Mouse (Mus musculus) spleen, postnatal 10 days (tissue): ENCODE measurements around the gene Draxin.
A peak's percentile ranks its signal among the peaks of the same experiment; 100 is the strongest.

ENCODE experiments used
- DNase-seq, 2 experiments: peaks; one replicate each; pipeline ENCODE4 v3.0.0; 2021 to 2022; ENCODE audit warnings: low spot score in 2 of 2

The Draxin gene

DNA sequence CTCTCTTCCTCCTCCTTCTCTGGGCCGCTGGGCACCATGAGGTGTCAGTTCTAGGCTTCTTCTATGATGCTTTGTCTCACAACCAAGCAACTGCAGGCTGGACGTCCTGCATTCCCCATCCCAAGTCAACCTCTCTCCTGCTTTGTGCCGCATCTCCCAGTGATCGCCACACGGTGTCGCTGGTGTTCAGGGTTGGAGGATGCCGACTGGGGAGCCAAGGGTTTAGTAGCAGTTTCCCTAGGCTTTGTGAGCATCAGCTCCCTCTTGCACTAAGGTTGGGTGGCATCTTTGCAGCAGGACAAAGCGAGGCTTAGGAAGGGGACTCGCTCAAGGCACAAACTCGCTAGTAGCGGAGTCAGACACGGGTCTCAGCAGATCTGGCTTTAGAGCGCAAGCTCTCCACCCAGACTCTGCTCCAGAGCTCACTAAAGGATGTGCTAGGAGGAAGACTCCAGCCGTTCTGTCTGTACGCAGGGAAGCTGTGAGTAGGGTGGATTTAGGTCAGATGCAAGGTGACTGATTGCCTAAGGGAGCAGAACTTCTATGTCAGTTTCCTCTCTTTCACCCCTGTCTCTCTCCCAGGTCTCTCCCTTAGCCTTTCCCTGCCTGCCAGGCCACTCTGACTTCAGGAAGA, 15.6 kb downstream of the Draxin start:
- DNase-seq: peak; percentile 60 to 86

DNA sequence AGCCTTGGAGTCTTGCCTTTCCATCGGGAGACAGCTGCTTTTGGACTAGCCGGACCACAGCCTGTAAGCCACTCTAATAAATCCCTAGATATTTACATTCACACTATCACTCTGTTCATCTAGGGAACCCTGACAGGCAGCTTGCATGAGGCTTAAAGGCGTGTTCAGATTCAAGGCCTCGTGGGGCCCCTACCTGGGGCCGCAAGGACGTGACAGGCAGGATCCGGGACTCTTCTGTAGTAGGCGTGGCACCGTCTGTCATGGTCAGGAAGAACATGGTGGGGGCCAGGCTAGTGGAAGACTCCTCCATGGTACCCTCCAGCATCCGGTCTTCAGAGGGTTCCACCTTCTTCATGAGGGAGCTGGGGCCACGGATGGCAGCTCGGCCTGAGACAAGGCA, 18.0 kb downstream of the Draxin start:
- no peak for DNase-seq

DNA sequence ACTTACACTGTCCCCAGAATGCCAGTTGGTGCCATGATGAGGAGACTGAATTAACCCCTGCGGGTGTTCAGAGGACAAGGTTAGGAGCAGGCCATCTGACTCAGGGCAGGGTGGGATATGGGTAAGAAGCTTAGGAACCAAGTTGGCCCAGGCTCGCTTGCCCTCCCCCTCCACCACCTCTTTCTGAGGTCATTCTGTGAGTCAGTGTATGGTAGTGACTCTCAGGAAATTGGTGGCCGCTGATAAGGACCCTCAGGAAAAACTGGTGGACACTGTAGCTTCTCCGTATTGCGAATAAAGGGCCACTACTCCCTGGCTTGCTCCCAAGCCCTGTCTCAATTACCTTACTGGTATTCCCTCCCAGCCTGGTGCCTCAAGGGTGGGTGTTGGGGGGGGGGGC, 21.3 kb downstream of the Draxin start:
- no peak for DNase-seq

DNA sequence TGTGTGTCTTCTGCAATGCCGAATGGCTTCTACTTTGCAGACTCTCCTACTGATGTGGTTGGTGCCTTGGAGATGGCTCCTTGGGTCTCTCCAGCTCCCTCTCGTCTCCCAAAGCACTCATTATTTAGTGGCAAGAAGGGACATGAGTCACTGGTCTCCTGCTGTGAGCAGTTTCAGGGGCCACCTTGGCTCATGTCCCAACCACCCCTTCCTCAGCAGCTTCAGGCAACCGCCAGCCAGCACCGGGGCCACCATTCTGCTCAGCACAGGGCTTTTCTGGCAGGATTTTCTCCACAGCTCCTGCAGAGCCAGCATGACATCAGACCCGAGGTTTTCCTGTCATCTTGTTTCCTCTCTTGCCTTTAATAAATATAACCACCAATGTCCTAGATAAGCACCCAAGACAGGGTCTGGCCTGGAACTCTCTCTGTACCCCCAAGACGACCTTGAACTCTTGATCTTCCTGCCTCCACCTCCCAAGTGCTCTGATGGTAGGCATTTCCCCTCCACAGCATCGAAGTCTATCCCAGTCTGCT, 21.9 kb downstream of the Draxin start:
- no peak for DNase-seq

DNA sequence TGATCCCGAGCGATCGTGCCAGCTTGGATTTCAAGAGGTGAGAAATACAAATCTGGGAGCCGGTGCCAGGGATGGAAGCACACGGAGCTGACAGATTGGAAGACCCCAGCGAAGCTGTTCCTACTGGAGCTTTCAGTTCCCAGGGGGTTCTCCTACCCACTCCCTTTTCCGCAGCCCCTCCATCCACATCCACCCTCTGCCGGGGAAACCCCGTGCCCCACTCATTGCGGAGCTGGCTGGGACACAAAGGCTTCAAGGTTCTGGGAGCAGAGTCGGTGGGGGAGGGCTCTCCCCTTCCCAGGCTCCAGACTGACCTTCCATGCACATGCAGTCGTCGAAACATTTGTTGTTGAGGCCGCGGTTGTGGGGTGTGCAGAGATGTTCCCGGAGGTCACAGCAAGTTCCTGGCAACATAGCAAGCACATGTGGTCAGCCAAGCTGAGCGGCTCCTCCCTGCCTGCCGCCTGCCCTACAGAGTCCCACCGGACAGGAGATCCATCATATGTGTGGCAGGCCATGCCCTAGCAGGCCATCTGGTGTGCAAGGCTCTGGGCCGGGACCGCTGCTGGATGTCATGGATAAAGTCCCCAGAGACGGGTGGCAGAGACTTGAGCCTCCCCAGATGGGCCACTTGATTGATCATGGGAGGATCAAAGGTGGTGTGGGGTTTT, 22.7 kb downstream of the Draxin start:
- no peak for DNase-seq

DNA sequence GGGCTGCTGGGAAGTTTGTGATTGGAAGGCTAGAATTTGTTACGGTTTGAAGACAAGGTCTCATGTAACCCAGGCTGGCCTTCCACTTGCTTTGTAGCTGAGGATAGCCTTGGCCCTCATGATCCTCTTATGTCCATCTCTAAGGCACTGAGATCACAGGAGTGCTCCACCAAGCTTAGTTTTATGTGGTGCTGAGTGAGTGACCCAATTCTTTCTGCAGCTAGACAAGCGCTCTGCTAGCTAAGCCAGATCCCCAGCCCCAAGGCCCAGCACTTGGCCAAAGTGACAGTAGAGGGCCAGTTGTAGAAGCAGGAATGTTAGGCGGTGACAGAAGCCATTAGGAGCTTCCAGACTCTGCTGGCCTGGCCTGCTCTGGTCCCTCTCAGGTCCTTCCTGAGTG, 26.4 kb downstream of the Draxin start:
- DNase-seq: no peak

DNA sequence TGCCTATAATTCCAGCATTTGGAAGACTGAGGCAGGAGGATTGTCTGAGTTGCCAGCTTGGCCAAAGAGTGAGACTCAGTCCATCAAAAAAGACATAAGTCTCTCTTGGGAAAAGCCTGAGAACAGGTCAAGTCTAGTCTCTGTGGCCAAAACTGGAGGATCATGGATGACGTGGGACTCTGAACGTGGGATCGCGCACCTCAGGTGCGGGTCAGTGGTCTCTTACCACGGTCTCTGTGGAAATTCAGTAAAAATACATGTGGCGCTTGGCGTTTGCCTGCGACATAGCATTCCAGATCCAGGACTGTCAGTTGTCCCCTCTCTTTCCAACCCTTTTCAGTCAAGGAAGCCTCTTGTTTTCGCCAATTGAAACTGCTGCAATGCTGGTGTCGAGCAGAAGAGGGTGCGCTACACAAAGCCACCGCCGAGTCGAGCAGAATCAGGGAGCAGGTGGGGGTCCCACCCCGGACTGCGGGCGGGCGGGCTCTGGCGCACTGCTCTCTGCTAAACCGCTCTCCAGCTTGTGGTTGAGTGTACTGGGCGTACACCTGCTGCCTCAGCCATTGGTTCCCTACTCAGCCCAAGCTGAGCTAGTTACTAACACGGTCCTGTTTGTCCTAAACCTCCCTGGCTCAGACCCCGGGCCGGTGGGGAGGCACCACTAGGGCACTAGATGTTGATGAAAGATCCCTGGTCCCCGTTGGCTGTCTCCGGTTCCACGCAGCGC, 28.5 kb downstream of the Draxin start:
- peak in 1 of 2 experiments; percentile 58 for DNase-seq

DNA sequence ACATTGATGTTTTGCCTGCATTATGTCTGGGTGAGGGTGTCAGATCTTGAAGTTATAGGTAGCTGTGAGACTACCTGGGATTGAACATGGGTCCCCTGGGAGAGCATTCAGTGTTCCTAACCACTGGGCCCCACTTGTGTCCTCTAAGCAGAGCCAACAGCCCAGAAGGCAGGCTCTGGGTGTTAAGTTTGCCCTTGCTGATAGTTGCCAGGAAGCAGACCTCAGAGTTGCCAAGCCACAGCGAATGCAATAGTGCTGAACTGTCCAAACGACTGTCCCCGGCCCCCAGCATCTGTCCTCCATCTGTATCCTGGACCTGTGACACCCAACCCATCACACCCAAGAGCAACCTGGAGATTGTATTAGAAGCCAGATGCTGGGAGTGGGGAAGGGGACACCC, 31.8 kb downstream of the Draxin start:
- no peak for DNase-seq

DNA sequence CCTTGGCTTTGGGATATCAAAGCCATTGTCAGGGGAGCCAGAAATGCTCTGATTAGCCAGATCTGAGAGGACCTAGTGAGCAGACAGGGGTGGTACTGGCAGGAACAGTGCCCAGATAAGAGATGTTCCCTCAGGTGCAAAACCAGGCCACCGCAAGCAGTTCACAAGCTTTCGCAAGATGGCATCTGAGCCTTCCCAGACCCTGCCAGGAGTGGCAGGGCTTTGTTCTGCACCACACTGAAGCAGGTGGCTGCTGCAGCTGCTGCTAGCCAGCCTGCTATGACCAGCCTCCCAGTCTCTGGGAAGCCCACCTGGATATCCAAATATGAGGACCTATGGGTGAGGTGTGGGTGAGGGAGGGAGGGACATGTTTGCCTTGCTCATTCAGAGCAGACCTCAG, 32.6 kb downstream of the Draxin start:
- DNase-seq: no peak

DNA sequence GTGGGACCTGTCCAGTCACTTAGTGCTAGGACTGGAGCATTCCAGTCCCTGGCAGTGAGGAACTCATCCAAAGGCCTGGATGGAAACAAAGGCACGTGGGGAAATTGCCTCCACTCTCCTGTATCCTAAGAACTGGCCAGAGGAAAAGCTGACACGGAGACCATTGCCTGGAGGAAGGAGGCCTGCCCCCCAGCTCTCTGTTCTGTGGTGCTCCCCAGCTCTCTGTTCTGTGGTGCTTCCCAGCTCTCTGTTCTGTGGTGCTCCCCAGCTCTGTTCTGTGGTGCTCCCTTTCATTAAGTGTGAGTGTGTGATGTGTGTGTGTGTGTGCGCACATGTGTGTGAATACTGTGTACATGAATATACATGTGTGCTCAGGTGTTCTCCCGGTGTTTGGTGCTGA, 35.4 kb downstream of the Draxin start:
- DNase-seq: no peak

DNA sequence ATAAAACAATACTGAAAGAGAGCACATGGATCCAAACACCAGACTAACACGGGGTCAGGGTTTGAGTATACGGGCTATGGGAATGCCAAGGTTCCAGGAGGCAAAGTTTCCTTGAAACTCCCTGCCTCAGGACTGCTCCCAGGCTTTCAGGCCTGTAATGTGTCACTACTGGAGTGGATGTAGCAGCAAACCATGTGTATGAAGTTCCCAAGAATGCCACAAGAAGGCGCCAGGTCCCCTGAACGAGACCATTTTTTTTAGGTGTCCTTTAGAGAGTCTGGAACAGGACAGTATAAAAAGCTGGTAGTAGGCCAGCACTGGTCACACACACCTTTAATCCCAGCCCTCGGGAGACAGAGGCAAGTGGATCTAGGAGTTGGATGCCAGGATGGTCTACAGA, 36.3 kb downstream of the Draxin start:
- DNase-seq: peak in 1 of 2 experiments; percentile 39

DNA sequence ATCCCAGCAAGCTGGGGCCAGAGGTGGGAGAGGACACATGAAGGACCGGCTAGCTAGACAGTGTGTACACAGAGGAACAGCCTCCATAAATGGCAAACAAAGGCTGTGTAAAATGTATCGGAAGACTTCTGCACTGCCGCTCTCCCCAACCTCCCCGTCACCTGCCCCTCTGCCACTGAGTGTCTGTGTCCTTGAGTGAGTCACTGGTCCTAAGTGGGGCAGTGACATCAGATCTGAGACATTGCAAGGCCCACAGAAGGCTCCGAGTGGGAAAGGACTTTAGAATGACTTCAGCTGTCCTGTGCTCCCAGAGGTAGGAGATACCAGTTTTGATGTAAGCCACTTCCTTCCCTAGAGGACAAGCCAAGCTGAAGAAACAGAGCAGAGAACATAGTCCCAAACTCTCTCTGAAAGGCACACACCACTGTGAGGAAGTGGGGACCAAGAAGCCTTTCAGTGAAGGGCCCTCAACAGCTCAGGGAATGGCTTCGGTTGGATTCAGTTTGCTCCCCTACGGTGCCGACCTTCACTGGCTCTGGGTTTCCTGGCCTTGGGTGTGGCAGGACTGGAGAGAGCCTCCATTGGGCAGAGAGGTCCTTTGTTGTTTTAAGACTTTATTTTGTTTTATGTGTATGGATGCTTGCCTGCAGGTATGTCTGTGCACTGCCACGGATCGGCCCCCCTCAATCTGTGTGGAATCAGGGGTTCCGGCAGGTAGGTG, 37.8 kb downstream of the Draxin start:
- no peak for DNase-seq

DNA sequence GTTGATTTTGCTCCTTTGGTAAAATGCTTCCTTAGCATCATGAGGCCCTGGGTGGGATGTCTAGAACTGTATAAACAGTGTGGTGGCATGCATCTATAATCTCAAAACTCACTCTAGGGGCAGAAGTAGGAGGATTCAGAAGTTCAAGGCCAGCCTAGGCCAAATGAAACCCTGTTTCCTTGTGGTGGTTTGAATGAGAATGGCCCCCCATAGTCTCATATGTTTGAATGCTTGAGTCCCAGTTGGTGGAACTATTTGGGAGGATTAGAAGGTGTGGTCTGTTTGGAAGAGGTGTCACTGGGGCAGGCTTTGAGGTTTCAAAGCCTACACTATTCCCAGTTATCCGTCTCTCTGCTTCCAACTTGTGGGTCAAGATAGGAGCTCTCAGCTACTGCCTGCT, 39.3 kb downstream of the Draxin start:
- DNase-seq: no peak

DNA sequence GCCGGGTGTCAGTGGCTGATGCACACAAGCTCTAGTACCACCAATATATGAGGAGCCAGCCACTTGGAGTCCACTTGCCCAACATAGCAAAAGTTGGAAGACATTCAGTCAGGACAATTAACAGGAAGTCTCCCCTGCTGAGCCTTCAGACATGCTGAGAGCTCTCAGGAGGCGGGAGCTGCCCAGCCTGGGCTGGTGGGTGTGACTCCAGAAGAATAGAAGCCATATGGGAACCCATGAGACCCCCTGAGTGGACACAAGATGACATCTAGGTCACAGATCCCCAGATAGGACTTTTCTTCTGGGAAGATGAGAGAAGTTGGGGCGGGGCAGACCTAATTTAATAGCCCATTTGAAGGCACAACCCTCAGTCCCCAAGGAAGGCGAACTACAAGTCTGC, 41.3 kb downstream of the Draxin start:
- no peak for DNase-seq

DNA sequence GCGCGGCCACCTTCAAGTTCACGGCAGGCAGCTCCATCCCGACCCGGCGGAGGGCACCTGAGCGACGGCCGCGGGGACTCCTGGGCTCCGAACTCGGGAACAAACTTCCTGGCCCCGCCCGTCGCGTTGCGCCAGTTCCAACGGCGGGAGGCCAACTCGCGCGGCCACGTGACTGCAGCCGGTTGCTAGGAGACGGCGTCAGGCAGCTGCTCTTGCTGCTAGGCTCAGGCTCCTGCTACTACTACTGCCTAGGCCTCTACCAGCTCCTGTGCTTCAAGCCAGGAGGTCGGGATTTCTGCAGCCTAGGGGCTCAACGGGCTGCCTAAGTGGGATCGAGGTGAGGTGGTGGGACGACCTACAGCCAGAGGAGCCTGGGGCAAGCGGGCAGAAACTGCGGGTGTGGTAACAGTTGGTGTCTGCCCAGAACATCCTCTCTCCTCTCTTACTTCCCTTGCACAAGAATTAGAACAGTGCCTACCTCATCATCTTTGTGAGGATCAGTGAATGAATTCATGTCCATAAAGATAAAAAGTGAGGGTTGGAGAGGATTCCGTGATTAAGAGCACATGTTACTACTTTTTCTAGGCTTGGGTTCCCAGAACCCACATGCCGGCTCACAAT, 42.5 kb downstream of the Draxin start, which contains the start of gene Agtrap:
Gene Agtrap, minus strand, starts transcription at position 125 of the 621 bp plus-strand sequence.
- DNase-seq: peak; percentile 85 to 93

DNA sequence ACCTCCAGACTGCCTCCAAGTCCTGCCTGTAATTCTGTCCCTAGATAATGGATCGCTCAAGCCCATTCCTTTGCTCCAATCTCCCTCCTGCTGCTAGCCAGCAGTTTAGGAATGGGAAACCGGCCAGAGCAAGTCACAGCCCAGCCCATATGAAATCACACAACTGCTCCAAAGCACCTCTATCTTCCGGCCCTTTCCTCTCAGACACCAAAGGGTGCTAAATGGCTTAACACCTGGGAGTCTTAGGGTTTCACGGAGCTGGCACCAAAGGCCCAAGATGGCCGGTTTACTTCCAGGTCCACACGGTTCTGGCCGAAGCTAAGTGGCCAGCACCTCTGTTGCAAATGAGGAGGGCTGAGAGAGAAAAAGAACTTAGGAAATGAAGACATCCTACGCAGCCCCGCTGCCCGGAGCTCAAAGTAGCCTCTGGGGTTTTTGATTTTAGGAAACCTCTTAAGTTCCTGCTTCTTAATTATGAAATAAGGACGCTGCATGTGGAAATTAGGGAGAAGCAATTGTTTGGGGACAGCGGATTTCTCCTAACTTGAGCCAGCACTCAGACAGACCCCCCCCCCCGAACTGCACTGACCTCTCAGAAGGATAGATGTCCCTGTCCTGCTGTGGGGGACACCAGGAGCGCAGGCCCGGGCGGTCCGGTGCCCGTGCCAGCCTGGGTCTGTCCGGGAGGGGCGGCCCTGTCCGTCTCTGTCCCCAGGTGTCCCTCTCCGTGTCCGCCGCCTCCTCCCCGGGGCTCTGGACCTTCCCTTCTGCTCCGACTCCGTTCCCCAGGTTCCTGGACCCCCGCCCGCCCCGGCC, 43.2 kb downstream of the Draxin start:
- DNase-seq: no peak

DNA sequence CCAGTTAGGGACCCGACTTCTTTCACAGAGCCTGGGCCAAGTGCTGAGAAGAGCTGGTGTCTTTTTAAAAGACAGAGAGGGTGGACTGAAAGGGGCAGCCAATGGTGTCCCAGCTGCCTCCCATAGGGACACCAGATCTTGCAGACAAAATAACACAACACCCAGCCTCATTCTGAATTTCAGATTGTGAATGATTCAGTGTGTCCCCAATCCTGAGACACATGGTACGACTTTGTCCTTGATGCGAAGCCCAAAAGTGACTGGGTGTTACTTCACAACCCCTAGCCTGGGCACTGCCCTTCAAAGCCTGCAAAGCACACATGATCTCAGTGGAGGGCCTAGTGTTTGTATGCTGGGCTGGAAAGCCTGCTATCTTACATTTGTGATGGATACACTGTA, 44.6 kb downstream of the Draxin start:
- no peak for DNase-seq

DNA sequence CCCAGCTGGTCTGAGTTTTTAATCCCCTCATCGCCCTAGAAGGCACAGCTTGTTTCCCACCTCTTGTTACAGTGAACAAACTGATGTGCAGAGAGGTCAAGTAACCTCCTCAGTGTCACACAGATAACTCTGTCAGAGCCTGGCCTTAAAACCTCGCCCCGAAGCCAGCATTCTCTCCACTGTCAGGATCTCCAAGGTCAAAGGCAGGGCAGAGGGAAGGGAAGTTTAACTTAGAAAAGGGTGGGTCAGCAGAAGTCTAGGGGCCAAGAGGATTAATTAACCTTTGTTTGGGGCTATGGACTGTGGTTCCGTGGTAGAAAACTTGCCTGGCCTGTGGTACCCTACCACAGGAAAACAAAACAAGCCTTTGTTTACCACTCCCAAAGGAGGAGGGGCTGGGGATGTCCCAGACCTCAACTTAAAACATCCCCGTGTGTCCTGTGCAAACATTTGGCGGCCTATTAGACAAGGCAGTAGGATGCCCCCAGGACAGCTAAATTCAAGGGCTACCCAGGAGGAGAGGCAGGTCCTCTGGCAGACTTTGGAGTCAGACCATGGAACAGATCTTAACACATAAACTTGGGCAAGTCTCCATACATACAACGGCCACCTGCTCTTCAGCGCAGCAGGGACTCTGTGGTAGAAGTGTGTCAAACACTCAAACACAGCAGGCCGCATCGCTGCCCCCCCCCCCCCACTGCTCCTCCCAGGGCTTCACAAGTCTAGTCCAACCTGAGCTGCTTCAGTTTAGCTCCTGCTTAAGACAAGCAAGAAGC, 45.2 kb downstream of the Draxin start:
- no peak for DNase-seq

DNA sequence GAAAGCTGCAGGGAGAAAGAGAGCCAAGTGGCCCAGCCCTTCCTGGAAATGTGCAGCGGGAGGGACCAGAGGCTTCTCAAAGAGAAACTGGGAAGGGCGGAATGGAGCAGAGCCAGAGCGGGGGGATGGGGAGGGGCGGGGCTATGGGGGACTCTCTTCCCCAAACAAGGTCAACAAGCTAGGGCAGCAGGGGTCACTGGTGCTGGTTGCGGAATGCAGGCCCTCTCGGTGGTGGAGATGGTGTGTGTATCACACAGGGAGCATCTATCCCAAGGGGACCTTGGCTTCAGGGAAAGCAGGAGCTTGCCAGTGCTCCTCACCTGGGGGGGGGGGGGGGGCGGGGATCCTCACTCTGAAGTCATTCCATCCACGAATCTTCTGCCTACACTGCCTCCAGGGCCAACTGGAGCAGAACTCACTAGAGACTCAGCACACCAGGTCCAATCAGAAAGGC, 46.2 kb downstream of the Draxin start:
- DNase-seq: peak in 1 of 2 experiments; percentile 29
